Mouse (Mus musculus) intestine, embryonic 14.5 days (tissue): ENCODE measurements around the gene Zfp652. TPM values are rescaled to one million over a fixed set of nuclear protein-coding genes. Genes with fewer than 3 reads are reported as not detected.

Source experiments
- ATAC-seq: fragments of 200-750 bp; cut with Nextera tagmentation; replicated peaks from 2 replicates; pipeline ENCODE4 v1.8.0; 2017; ENCODE audit warnings: low read depth, moderate number of reproducible peaks, moderate TSS enrichment, moderate library complexity; ENCODE audit not compliant: low FRiP score, low TSS enrichment
- DNase-seq: peaks from one replicate; pipeline ENCODE4 v3.0.0-alpha.2; 2018; ENCODE audit warnings: low spot score
- H3K27ac ChIP-seq: fragments of 300-500 bp; sonication (generic); 2 replicates; pipeline ENCODE4 v1.5.1; 2014; ENCODE audit warnings: low read depth, mild to moderate bottlenecking, control low read depth
- H3K27me3 ChIP-seq: fragments of 300-500 bp; sonication (generic); replicated peaks from 2 replicates; pipeline ENCODE4 v1.6.1; 2014; ENCODE audit warnings: low read length, control low read depth; ENCODE audit not compliant: control insufficient read depth, insufficient read depth
- H3K36me3 ChIP-seq: fragments of 300-500 bp; sonication (generic); 2 replicates; pipeline ENCODE4 v1.6.1; 2014; ENCODE audit warnings: low read length, control low read depth; ENCODE audit not compliant: control insufficient read depth, insufficient read depth
- H3K4me1 ChIP-seq: fragments of 300-500 bp; sonication (generic); replicated peaks from 2 replicates; pipeline ENCODE4 v1.6.1; 2014; ENCODE audit warnings: low read length, control low read depth, mixed read lengths; ENCODE audit not compliant: control insufficient read depth, insufficient read depth
- H3K4me2 ChIP-seq: fragments of 300-500 bp; sonication (generic); 2 replicates; pipeline ENCODE4 v1.6.1; 2014; ENCODE audit warnings: low read length
- H3K4me3 ChIP-seq: fragments of 300-500 bp; sonication (generic); 2 replicates; pipeline ENCODE4 v1.5.1; 2014; ENCODE audit warnings: low read depth, low read length, control low read depth, mixed read lengths
- H3K9ac ChIP-seq: fragments of 300-500 bp; sonication (generic); 2 replicates; pipeline ENCODE4 v1.6.1; 2014; ENCODE audit warnings: mild to moderate bottlenecking, low read length
- H3K9me3 ChIP-seq: fragments of 300-500 bp; sonication (generic); 2 replicates; pipeline ENCODE4 v1.6.1; 2016; ENCODE audit warnings: low read length, control low read depth; ENCODE audit not compliant: control insufficient read depth
- WGBS: fragments of 180-500 bp; shearing (Covaris S2); extraction: QIAGEN DNeasy Blood & Tissue Kit; methylation state at CpG from one replicate; pipeline ENCODE4 v1.1.7; 2014; 5-methylcytosine and 5-hydroxymethylcytosine counted together
- polyA plus RNA-seq: library from polyadenylated mRNA; unstranded; fragments of >200 nt; fragmentation: Nextera tagmentation; extraction: Ambion mirVana; gene quantifications from 2 replicates; pipeline ENCODE4 v1.2.1, GENCODE M21; 2014

Gene Zfp652
- polyA plus RNA-seq, 1 experiment from 2014 or later: 9.9 TPM

- ATAC-seq: no peak
- Histone ChIP-seq H3K9me3 (no peaks in the 10 kb centered on the region), H3K4me2 (no peak overlapping the region), H3K36me3 (no peaks in the 10 kb centered on the region), H3K27ac (no peak overlapping the region), H3K4me3 (no peak overlapping the region), H3K9ac (no peak overlapping the region), H3K4me1 (peaks cover 31% of the 10 kb centered on the region), H3K27me3 (peaks cover 48% of the 10 kb centered on the region)
- DNase-seq: no peak
- WGBS: 19% methylated on average over 15 of the region's 15 CpGs
Measured at GRCm38 (mm10) chr11:95834742-95835710, 122.6 kb downstream of the Zfp652 start.

- Histone ChIP-seq H3K27me3 (peaks cover 40% of the 10 kb centered on the region), H3K4me2 (no peak overlapping the region), H3K4me1 (peaks cover 28% of the 10 kb centered on the region), H3K4me3 (no peak overlapping the region), H3K36me3 (no peaks in the 10 kb centered on the region), H3K27ac (no peak overlapping the region), H3K9ac (no peak overlapping the region), H3K9me3 (no peaks in the 10 kb centered on the region)
- 40% methylated on average over 6 of the region's 6 CpGs for WGBS
- no peak for DNase-seq
- ATAC-seq: no peak
Measured at GRCm38 (mm10) chr11:95835832-95836231, 123.4 kb downstream of the Zfp652 start.

GRCm38 (mm10) chr11:95836433-95836832 is 124.0 kb downstream of the Zfp652 start:
- no peak for DNase-seq
- Histone ChIP-seq H3K4me3 (no peak overlapping the region), H3K4me1 (peaks cover 22% of the 10 kb centered on the region), H3K27me3 (peaks cover 34% of the 10 kb centered on the region), H3K36me3 (no peaks in the 10 kb centered on the region), H3K4me2 (no peak overlapping the region), H3K27ac (no peak overlapping the region), H3K9me3 (no peaks in the 10 kb centered on the region), H3K9ac (no peak overlapping the region)
- WGBS: 51% methylated on average over 6 of the region's 6 CpGs
- ATAC-seq: no peak

GRCm38 (mm10) chr11:95837059-95837458 is 124.6 kb downstream of the Zfp652 start, which contains the start of gene Gngt2:
TSS of gene Gngt2 (plus strand) at chr11:95837216.
- WGBS: 43% methylated on average over 10 of the region's 10 CpGs
- Histone ChIP-seq H3K27me3 (peaks cover 28% of the 10 kb centered on the region), H3K9me3 (no peaks in the 10 kb centered on the region), H3K4me2 (no peak within 1 kb of the TSS), H3K27ac (no peak within 1 kb of the TSS), H3K9ac (no peak within 1 kb of the TSS), H3K36me3 (no peaks in the 10 kb centered on the region), H3K4me3 (no peak within 1 kb of the TSS), H3K4me1 (peaks cover 23% of the 10 kb centered on the region)
- peak; percentile 71 for DNase-seq
- ATAC-seq: no peak

- no peak overlapping the region for H3K4me2 ChIP-seq
- H3K4me1 ChIP-seq: peaks cover 28% of the 10 kb centered on the region
- no peaks in the 10 kb centered on the region for H3K36me3 ChIP-seq
- ATAC-seq (no peak), DNase-seq (no peak)
- no peak overlapping the region for H3K4me3 ChIP-seq
- no peak overlapping the region for H3K9ac ChIP-seq
- no peaks in the 10 kb centered on the region for H3K9me3 ChIP-seq
- peaks cover 13% of the 10 kb centered on the region for H3K27me3 ChIP-seq
- no peak overlapping the region for H3K27ac ChIP-seq
- 79% methylated on average over 4 of the region's 4 CpGs for WGBS
Measured at GRCm38 (mm10) chr11:95838598-95838997, 126.1 kb downstream of the Zfp652 start.

- ATAC-seq (no peak), DNase-seq (no peak)
- Histone ChIP-seq H3K36me3 (no peaks in the 10 kb centered on the region), H3K4me3 (no peak overlapping the region), H3K27me3 (peaks cover 7% of the 10 kb centered on the region), H3K27ac (no peak overlapping the region), H3K9ac (no peak overlapping the region), H3K4me2 (no peak overlapping the region), H3K4me1 (peaks cover 28% of the 10 kb centered on the region), H3K9me3 (no peaks in the 10 kb centered on the region)
- WGBS: 78% methylated on average over 8 of the region's 8 CpGs
Measured at GRCm38 (mm10) chr11:95838999-95839868, 126.8 kb downstream of the Zfp652 start.

- no peak for DNase-seq
- 73% methylated on average over 5 of the region's 5 CpGs for WGBS
- H3K27ac ChIP-seq: no peak overlapping the region
- no peak overlapping the region for H3K9ac ChIP-seq
- no peaks in the 10 kb centered on the region for H3K36me3 ChIP-seq
- peak overlapping the region; percentile 19; the same call in 1 of the 2 replicates for H3K4me3 ChIP-seq
- H3K4me2 ChIP-seq: 0 out of 2 replicates have a peak overlapping the region, but pooled peaks have one; percentile 34
- no peaks in the 10 kb centered on the region; the same call in 1 of the 2 replicates for H3K27me3 ChIP-seq
- no peaks in the 10 kb centered on the region for H3K9me3 ChIP-seq
- peaks cover 20% of the 10 kb centered on the region for H3K4me1 ChIP-seq
- no peak for ATAC-seq
Measured at GRCm38 (mm10) chr11:95840694-95841497, 128.4 kb downstream of the Zfp652 start.

GRCm38 (mm10) chr11:95841498-95841830 is 129.0 kb downstream of the Zfp652 start:
- Histone ChIP-seq H3K4me3 (peak overlapping the region; percentile 19), H3K27me3 (no peaks in the 10 kb centered on the region), H3K36me3 (no peaks in the 10 kb centered on the region), H3K27ac (no peak overlapping the region), H3K9ac (peak overlapping the region; percentile 21), H3K9me3 (no peaks in the 10 kb centered on the region), H3K4me2 (peak overlapping the region; percentile 34), H3K4me1 (peaks cover 19% of the 10 kb centered on the region)
- WGBS: 63% methylated on average over 10 of the region's 10 CpGs
- ATAC-seq (no peak), DNase-seq (no peak)
